Mouse (Mus musculus) adrenal gland, postnatal 10 days (tissue): Measurements from ENCODE around the gene Epha3. TPM values are rescaled to one million over a fixed set of nuclear protein-coding genes. Genes with fewer than 3 reads are reported as not detected.

ENCODE experiments used
- DNase-seq: peaks from one replicate; pipeline ENCODE4 v3.0.0; 2021; ENCODE audit warnings: mixed read lengths
- total RNA-seq, 2 experiments: library from RNA; stranded (reverse); gene quantifications; 2 replicates each; pipeline ENCODE4 v1.2.3; 2021

Epha3 gene
- total RNA-seq, 2 experiments from 2014 or later = 5.0 to 5.2 TPM

GRCm38 (mm10) chr16:63653393-63653918 is 210.5 kb downstream of the Epha3 start:
- no peak for DNase-seq

- no peak for DNase-seq
These were observed 213.2 kb downstream of the Epha3 start for GRCm38 (mm10) chr16:63650760-63651159.

GRCm38 (mm10) chr16:63646577-63646976 is 217.4 kb downstream of the Epha3 start:
- no peak for DNase-seq

GRCm38 (mm10) chr16:63642641-63643040 is 221.3 kb downstream of the Epha3 start:
- DNase-seq = no peak

- no peak for DNase-seq
These were observed 222.4 kb downstream of the Epha3 start for GRCm38 (mm10) chr16:63641603-63642002.

DNA sequence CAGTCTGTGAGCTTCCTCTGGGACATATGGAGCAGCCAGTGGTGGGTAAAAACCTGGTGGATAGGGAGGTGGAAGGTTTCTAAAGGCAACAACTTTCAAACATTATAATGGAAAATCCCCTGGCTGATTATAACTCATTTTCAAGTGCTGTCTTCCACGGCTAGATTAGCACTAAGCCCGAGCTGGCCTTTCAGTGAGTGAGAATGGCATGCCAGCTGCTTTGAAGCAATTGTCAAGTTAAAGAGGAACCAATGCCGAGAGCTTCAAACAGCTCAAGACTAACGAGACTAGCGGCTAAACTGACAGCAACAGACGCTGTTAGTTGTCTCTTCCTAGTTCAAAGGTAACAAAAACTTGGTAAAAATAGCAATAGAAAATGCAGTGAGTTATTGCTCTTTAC is 225.3 kb downstream of the Epha3 start:
- no peak for DNase-seq

GRCm38 (mm10) chr16:63633748-63634166 is 230.2 kb downstream of the Epha3 start:
- no peak for DNase-seq

- DNase-seq = no peak
These were observed 238.7 kb downstream of the Epha3 start for GRCm38 (mm10) chr16:63625229-63625628.

DNA sequence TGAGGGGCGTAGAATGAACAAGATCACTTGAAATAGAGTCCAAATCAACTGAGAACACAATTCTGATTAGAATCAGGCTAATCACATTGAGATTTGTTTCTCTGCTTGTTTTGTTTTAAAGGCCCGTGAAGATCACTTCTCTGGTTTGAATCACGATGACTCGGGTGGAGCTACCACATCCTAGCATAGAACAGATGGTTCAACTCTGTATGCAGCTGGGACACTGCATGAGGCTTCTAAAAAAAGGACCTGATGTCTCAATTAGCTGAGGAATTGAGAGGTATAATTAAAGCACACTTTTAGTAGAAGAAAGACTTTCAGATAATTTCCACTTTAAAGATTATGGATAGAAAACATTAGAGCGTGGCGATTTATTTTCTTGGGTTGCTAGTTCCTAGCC is 242.1 kb downstream of the Epha3 start:
- DNase-seq = no peak

- no peak for DNase-seq
These were observed 248.6 kb downstream of the Epha3 start for GRCm38 (mm10) chr16:63615396-63615795.

GRCm38 (mm10) chr16:63613006-63613405 is 251.0 kb downstream of the Epha3 start:
- DNase-seq = no peak

DNA sequence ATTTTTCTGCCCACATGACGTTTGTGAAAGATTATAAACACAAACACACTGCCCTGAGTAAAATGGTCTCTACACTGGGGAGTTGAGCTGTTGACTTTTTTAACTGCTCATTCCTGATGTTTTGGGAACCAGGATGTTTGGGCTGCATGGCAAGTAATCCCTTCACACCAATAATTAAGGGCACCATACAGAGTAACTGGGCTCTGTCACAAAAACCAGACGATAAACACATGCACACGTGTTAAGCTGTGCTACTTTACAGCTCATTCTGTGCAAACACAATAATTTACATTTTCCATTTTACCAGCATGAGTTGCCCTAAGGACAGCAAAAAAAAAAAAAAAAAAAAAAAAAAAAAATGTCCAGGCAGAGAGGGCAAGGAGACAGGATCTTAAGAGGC is 263.7 kb downstream of the Epha3 start:
- DNase-seq = no peak

- no peak for DNase-seq
These were observed 269.3 kb downstream of the Epha3 start for GRCm38 (mm10) chr16:63594656-63595055.

DNA sequence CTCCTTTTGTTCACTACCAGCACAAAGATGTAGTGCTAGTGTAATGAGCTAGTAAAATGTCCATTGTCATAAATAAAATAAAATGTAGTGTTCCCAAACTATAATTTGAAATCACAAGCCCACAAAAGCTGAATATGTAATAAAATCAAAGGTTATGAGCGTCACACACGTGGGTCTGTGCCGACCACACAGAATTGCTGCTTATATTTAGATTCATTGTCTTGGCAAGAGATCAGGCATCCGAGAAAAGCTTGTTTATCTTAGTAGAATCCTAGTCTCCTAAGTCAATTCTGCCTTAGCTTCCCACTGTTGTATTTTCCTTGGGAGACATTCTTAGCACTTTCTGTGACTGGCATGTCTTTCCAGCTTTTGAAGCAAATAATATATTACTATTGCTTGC is 294.2 kb downstream of the Epha3 start:
- no peak for DNase-seq

DNA sequence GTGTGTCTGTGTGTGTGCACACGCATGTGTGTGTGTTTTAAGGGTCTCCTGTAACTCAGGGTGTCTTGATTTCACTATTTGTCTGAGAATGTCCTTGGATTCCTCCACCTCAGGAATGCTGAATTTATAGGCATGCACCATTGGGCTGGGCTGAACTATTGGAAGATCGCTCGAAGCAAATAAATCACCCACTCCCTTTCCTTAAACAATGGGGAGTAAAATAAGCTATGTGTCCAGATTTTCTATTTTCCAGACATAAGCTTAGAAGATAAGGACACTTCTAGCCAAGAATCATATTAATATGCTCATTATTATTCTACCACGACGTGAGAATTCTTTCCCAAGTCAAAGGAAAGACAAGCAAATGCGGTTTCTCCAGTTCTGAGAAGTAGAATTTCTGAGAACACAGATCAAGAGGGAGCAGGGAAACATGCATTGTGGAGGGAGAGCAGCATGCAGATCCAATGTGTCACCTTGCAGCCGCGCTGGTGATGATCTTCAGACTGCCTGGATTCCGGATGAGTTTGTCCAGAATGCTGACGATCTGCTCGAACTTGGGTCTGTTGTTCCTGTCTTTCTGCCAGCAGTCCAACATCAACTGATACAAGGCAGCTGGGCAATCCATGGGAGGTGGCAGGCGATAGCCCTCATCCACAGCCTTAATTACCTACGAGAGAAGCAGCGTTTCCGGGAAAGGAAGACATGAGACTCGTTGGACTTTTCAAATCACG is 297.7 kb downstream of the Epha3 start:
- no peak for DNase-seq

DNA sequence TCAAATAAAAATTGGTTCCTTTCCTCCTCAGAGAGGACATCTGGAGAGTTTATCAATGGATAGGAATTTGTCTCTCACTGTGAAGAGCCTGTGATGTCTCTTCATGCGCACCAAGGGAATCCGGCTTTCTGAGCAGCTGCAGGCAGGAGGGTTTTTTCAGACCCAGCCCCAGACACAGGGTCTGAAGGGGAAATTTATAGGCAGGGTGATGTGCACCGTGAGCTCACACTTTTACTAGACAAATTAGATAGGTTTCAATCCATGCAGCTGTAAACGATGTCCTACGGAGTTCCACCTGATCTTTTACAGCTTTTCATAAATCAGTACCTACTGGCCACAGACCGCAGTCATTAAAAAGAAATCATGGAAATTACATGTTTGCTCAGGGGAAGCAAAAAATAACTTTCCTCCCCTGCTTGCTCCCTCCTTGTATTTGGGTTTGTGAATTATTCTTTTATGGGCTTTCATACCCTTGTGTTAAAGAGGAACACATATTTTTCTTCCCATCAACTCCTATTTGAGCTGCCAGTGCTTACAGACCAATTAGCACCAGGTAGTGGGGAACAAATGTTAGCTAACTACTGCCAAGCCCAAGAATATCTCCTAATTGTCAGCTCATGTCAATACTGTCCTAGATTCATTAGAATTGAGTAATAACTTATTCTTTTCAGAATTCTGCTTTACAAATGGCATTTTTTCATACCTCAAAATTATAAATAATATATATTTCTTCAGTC is 307.4 kb downstream of the Epha3 start:
- DNase-seq = no peak

GRCm38 (mm10) chr16:63552531-63552930 is 311.4 kb downstream of the Epha3 start:
- no peak for DNase-seq

GRCm38 (mm10) chr16:63539489-63539888 is 324.5 kb downstream of the Epha3 start:
- DNase-seq = no peak

- DNase-seq = no peak
These were observed 335.2 kb downstream of the Epha3 start for GRCm38 (mm10) chr16:63528821-63529220.

GRCm38 (mm10) chr16:63517636-63518035 is 346.3 kb downstream of the Epha3 start:
- DNase-seq = no peak

- no peak for DNase-seq
These were observed 353.9 kb downstream of the Epha3 start for GRCm38 (mm10) chr16:63510069-63510468.

GRCm38 (mm10) chr16:63506437-63506836 is 357.5 kb downstream of the Epha3 start:
- no peak for DNase-seq

DNA sequence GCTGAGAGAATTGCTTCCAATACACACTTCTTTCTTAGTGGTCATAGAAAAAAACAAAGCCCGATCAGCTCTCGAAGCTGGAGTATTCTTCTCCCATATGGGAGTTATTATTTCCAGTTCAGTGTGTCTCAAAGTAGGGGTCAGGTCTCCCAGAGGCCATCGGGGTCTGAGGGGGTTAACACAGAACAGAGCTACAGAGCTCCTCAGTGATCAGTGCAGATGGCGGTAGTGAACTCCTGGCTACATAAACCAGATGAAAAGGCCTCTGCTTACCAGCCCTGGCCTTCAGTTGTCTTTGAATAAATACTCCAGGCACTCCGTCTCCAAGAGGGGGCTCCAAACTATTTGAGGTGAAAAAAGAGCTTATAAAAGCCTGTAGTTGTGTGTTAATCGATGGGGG is 362.5 kb downstream of the Epha3 start:
- no peak for DNase-seq

DNA sequence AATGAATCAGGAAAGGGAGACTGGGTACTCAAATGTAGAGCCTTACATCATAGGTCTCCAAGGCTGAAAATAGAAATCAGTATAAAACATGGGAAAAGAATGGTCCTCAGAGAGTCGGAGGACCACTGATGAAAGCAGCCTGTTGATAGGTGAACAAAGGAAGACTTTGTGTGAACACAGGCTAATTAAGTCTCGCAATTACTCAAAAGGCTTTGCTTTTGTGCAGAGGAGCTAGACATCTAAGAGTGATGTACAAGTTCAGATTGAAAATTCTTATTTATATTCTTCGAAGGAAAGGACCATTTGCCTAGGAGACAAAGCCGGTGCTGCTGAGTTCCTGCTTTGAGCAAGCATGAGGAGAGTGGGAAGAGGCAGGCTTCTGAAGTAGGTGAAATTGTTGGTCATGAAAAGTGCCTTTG is 363.0 kb downstream of the Epha3 start:
- no peak for DNase-seq
